Mouse (Mus musculus): ENCODE measurements around the gene Gm43720. TPM values are rescaled to one million over a fixed set of nuclear protein-coding genes. Genes with fewer than 3 reads are reported as not detected.
A peak's percentile ranks its signal among the peaks of the same experiment; 100 is the strongest.
"Not testable (repeated sequence)": the region's sequence is repeated elsewhere in the genome, so short reads cannot be mapped to it uniquely, and the experiment has no call there.

Gene Gm43720
- polyA plus RNA-seq, 1 experiment from 2014 or later: 0.13 TPM

- Histone ChIP-seq H3K4me3 (no peak overlapping the region), H3K27ac (no peak overlapping the region), H3K36me3 (no peaks in the 10 kb centered on the region), H3K9me3 (no peaks in the 10 kb centered on the region), H3K4me1 (replicated peaks) (no peaks in the 10 kb centered on the region), H3K27me3 (ENCODE audit: insufficient read depth, poor library complexity, severe bottlenecking) (no peaks in the 10 kb centered on the region)
- no peak for DNase-seq (ENCODE audit: low spot score)
- WGBS: 72% methylated on average over 2 of the region's 2 CpGs
Measured at GRCm38 (mm10) chr5:138227367-138227766, 52.4 kb downstream of the Gm43720 start.

GRCm38 (mm10) chr5:138226491-138226890 lies 53.3 kb downstream of the Gm43720 start:
- Histone ChIP-seq H3K36me3 (no peaks in the 10 kb centered on the region), H3K27me3 (ENCODE audit: insufficient read depth, poor library complexity, severe bottlenecking) (no peaks in the 10 kb centered on the region), H3K27ac (no peak overlapping the region), H3K4me3 (no peak overlapping the region), H3K4me1 (replicated peaks) (no peaks in the 10 kb centered on the region), H3K9me3 (no peaks in the 10 kb centered on the region)
- DNase-seq (ENCODE audit: low spot score): no peak
- 83% methylated on average over 4 of the region's 4 CpGs for WGBS

- Histone ChIP-seq H3K4me1 (replicated peaks) (no peaks in the 10 kb centered on the region), H3K9me3 (no peaks in the 10 kb centered on the region), H3K36me3 (no peaks in the 10 kb centered on the region), H3K27ac (no peak within 1 kb of the TSS), H3K27me3 (ENCODE audit: insufficient read depth, poor library complexity, severe bottlenecking) (no peaks in the 10 kb centered on the region), H3K4me3 (no peak within 1 kb of the TSS)
- 61% methylated on average over 2 of the region's 2 CpGs for WGBS
- no peak for DNase-seq (ENCODE audit: low spot score)
Measured at GRCm38 (mm10) chr5:138225700-138226099, 54.1 kb downstream of the Gm43720 start, which contains the start of gene Nxpe5. Nxpe5 (plus strand) TSS chr5:138225898.

- no peak overlapping the region for H3K4me3 ChIP-seq
- 67% methylated on average over 3 of the region's 3 CpGs for WGBS
- H3K27me3 ChIP-seq (ENCODE audit: insufficient read depth, poor library complexity, severe bottlenecking): no peaks in the 10 kb centered on the region
- H3K27ac ChIP-seq: no peak overlapping the region
- H3K36me3 ChIP-seq: no peaks in the 10 kb centered on the region
- H3K9me3 ChIP-seq: no peaks in the 10 kb centered on the region
- no peaks in the 10 kb centered on the region for H3K4me1 ChIP-seq (replicated peaks)
- DNase-seq (ENCODE audit: low spot score): no peak
Measured at GRCm38 (mm10) chr5:138223287-138223686, 56.5 kb downstream of the Gm43720 start.

- DNase-seq (ENCODE audit: low spot score): peak; percentile 71
- Histone ChIP-seq H3K4me1 (replicated peaks) (no peaks in the 10 kb centered on the region), H3K36me3 (no peaks in the 10 kb centered on the region), H3K27ac (no peak overlapping the region), H3K27me3 (ENCODE audit: insufficient read depth, poor library complexity, severe bottlenecking) (no peaks in the 10 kb centered on the region), H3K4me3 (no peak overlapping the region), H3K9me3 (peaks cover 3% of the 10 kb centered on the region; the same call in 1 of the 2 replicates)
- 26% methylated on average over 4 of the region's 4 CpGs for WGBS
Measured at GRCm38 (mm10) chr5:138222111-138222510, 57.6 kb downstream of the Gm43720 start.

GRCm38 (mm10) chr5:138219864-138220263 lies 59.9 kb downstream of the Gm43720 start:
- 80% methylated on average over 2 of the region's 2 CpGs for WGBS
- Histone ChIP-seq H3K27me3 (ENCODE audit: insufficient read depth, poor library complexity, severe bottlenecking) (no peaks in the 10 kb centered on the region), H3K4me1 (replicated peaks) (no peaks in the 10 kb centered on the region), H3K4me3 (no peak overlapping the region), H3K36me3 (no peaks in the 10 kb centered on the region), H3K27ac (no peak overlapping the region), H3K9me3 (peaks cover 26% of the 10 kb centered on the region)
- no peak for DNase-seq (ENCODE audit: low spot score)

GRCm38 (mm10) chr5:138216632-138217031 lies 63.1 kb downstream of the Gm43720 start:
- not testable (repeated sequence) for H3K36me3 ChIP-seq

More at GRCm38 (mm10) chr5:138216632-138217031, 63.1 kb downstream of the Gm43720 start:
- peaks cover 41% of the 10 kb centered on the region for H3K9me3 ChIP-seq
- H3K4me3 ChIP-seq; H3K27ac ChIP-seq; DNase-seq (ENCODE audit: low spot score); H3K4me1 ChIP-seq (replicated peaks); H3K27me3 ChIP-seq (ENCODE audit: insufficient read depth, poor library complexity, severe bottlenecking): not testable (repeated sequence)
- WGBS: 93% methylated on average over 13 of the region's 13 CpGs

Other genes with a start within 250 kb of the Gm43720 start
- gene Smok3c, start 226.8 kb downstream of the Gm43720 start, polyA plus RNA-seq (2016; fragmentation: Nextera tagmentation; extraction: Ambion mirVana): not detected in 2 replicates
- gene Zkscan1, start 194.9 kb downstream of the Gm43720 start, polyA plus RNA-seq (2016; fragmentation: Nextera tagmentation; extraction: Ambion mirVana): 24.5 and 26.3 TPM in 2 replicates
- 105 and 109 TPM in 2 replicates for gene Zscan21, start 163.1 kb downstream of the Gm43720 start, polyA plus RNA-seq (2016; fragmentation: Nextera tagmentation; extraction: Ambion mirVana)
- 38.9 and 42.4 TPM in 2 replicates for gene Zfp113, start 124.2 kb downstream of the Gm43720 start, polyA plus RNA-seq (2016; fragmentation: Nextera tagmentation; extraction: Ambion mirVana)
- 354 and 372 TPM in 2 replicates for gene Cops6, start 118.9 kb downstream of the Gm43720 start, polyA plus RNA-seq (2016; fragmentation: Nextera tagmentation; extraction: Ambion mirVana)
- 26.2 and 29.7 TPM in 2 replicates for gene Ap4m1, start 108.0 kb downstream of the Gm43720 start, polyA plus RNA-seq (2016; fragmentation: Nextera tagmentation; extraction: Ambion mirVana)
- 324 and 361 TPM in 2 replicates for gene Mcm7, start 107.5 kb downstream of the Gm43720 start, polyA plus RNA-seq (2016; fragmentation: Nextera tagmentation; extraction: Ambion mirVana)
- gene Taf6, start 92.5 kb downstream of the Gm43720 start, polyA plus RNA-seq (2016; fragmentation: Nextera tagmentation; extraction: Ambion mirVana): 128 and 136 TPM in 2 replicates
- gene Cnpy4, start 92.5 kb downstream of the Gm43720 start, polyA plus RNA-seq (2016; fragmentation: Nextera tagmentation; extraction: Ambion mirVana): 50.7 and 52.2 TPM in 2 replicates
- gene Mblac1, start 85.6 kb downstream of the Gm43720 start, polyA plus RNA-seq (2016; fragmentation: Nextera tagmentation; extraction: Ambion mirVana): 8.8 and 11.8 TPM in 2 replicates
- gene Nxpe5, start 54.1 kb downstream of the Gm43720 start, polyA plus RNA-seq (2016; fragmentation: Nextera tagmentation; extraction: Ambion mirVana): not detected in 2 replicates
- 49.5 and 63.6 TPM in 2 replicates for gene Lamtor4, start 24.5 kb downstream of the Gm43720 start, polyA plus RNA-seq (2016; fragmentation: Nextera tagmentation; extraction: Ambion mirVana)
- 6.3 and 10.1 TPM in 2 replicates for gene BC037034, start 15.9 kb downstream of the Gm43720 start, polyA plus RNA-seq (2016; fragmentation: Nextera tagmentation; extraction: Ambion mirVana)
- gene Gal3st4, start 7.1 kb downstream of the Gm43720 start, polyA plus RNA-seq (2016; fragmentation: Nextera tagmentation; extraction: Ambion mirVana): 7.9 and 8.5 TPM in 2 replicates
- gene Gpc2, start within 50 bp of the Gm43720 start, polyA plus RNA-seq (2016; fragmentation: Nextera tagmentation; extraction: Ambion mirVana): 48.0 and 95.4 TPM in 2 replicates
- gene Stag3, start 282 bp upstream of the Gm43720 start, polyA plus RNA-seq (2016; fragmentation: Nextera tagmentation; extraction: Ambion mirVana): 3.4 and 3.9 TPM in 2 replicates
- 0.14 TPM in 1 of 2 replicates, not detected in the other for gene Pvrig, start 62.0 kb upstream of the Gm43720 start, polyA plus RNA-seq (2016; fragmentation: Nextera tagmentation; extraction: Ambion mirVana)
- gene Zfp157, start 161.5 kb upstream of the Gm43720 start, polyA plus RNA-seq (2016; fragmentation: Nextera tagmentation; extraction: Ambion mirVana): 38.1 and 40.4 TPM in 2 replicates

Measured in hindbrain, embryonic 10.5 days (tissue).